Mouse (Mus musculus): ENCODE results near the gene Mapk12. TPM values are rescaled to one million over a fixed set of nuclear protein-coding genes. Genes with fewer than 3 reads are reported as not detected.

Gene Mapk12
- polyA plus RNA-seq, 1 experiment from 2014 or later = 23.0 TPM

- Histone ChIP-seq H3K9me3 (ENCODE audit: control insufficient read depth, low read length) (no peaks in the 10 kb centered on the region), H3K27ac (replicated peaks in 1 of 2; ENCODE audit: control insufficient read depth in 1 of 2, insufficient read depth in 1 of 2, low read depth in 2 of 2, low read length in 2 of 2) (no peak within 1 kb of the TSS), H3K27me3 (ENCODE audit: control insufficient read depth, insufficient read depth, low read length) (peaks cover 48% of the 10 kb centered on the region), H3K4me1 (ENCODE audit: control insufficient read depth in 2 of 2, insufficient read depth in 2 of 2, low read length in 2 of 2) (peaks cover 9 to 19% of the 10 kb centered on the region in 2 experiments), H3K36me3 (ENCODE audit: control insufficient read depth, insufficient read depth, low read length) (peaks cover 12% of the 10 kb centered on the region), H3K4me2 (ENCODE audit: low read length) (peak within 1 kb of the TSS; percentile 96), H3K4me3 (ENCODE audit: control insufficient read depth in 1 of 2, insufficient read depth in 1 of 2, low read depth in 1 of 2, low read length in 2 of 2) (peak within 1 kb of the TSS; percentile 61 to 70), H3K9ac (ENCODE audit: low read length) (peak within 1 kb of the TSS; percentile 76)
- ATAC-seq (ENCODE audit: insufficient number of reproducible peaks, insufficient read depth, low FRiP score, low read depth) = peak; percentile 54
- under 1% methylated on average over 48 of the region's 61 CpGs for WGBS
These were observed 9.0 kb upstream of the Mapk12 start, which contains the start of gene Mapk11 for GRCm38 (mm10) chr15:89149271-89150040. Gene Mapk11, minus strand, starts transcription at chr15:89149628.

DNA sequence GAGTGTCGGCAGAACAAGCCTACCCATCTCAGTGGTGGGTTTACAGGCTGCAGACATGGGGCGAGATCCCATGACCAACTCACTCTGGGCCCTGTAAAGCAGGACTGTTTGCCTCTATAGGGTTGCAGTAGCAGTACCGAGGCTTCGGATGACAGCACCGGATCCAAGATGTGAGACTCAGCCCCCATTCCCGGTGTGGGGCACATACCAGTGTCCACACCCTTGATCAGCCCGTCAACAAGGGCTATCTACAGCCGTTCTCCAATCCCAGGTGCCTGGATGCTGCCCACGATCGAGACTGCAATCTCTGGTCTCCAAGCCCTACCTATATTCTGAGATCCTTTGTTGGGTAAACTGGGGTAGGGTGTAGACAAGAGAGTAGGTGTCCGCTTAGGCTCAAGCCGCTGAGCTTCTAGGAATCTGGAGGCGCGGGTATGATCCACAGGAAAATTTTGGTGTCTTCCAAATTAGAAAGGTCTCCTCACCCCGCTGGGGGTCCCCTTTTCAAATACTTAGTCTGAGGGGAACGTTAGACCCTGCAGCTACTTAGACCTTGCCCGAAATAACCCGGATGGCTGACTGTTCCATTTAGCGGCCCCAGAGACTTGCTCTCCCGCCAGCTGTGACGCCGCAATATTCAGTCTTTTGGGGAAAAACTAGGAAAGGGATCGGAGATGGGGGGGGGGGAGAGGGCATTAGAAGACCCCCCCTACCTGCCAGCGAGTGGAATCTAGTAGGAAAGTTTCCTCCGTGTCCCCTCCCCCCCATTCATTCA, 8.2 kb upstream of the Mapk12 start:
- 5% methylated on average over 24 of the region's 25 CpGs for WGBS
- no peaks in the 10 kb centered on the region for H3K9me3 ChIP-seq (ENCODE audit: control insufficient read depth, low read length)
- H3K4me2 ChIP-seq (ENCODE audit: low read length) = peak overlapping the region; percentile 96
- peaks cover 48% of the 10 kb centered on the region for H3K27me3 ChIP-seq (ENCODE audit: control insufficient read depth, insufficient read depth, low read length)
- H3K9ac ChIP-seq (ENCODE audit: low read length) = peak overlapping the region; percentile 76
- H3K4me1 ChIP-seq (ENCODE audit: control insufficient read depth in 2 of 2, insufficient read depth in 2 of 2, low read length in 2 of 2) = peaks cover 9 to 19% of the 10 kb centered on the region in 2 experiments
- no peak overlapping the region for H3K27ac ChIP-seq (replicated peaks in 1 of 2; ENCODE audit: control insufficient read depth in 1 of 2, insufficient read depth in 1 of 2, low read depth in 2 of 2, low read length in 2 of 2)
- H3K4me3 ChIP-seq (ENCODE audit: control insufficient read depth in 1 of 2, insufficient read depth in 1 of 2, low read depth in 1 of 2, low read length in 2 of 2) = peak overlapping the region; percentile 61 to 70
- ATAC-seq (ENCODE audit: insufficient number of reproducible peaks, insufficient read depth, low FRiP score, low read depth) = no peak
- H3K36me3 ChIP-seq (ENCODE audit: control insufficient read depth, insufficient read depth, low read length) = peaks cover 4% of the 10 kb centered on the region

- Histone ChIP-seq H3K27ac (replicated peaks in 1 of 2; ENCODE audit: control insufficient read depth in 1 of 2, insufficient read depth in 1 of 2, low read depth in 2 of 2, low read length in 2 of 2) (no peak overlapping the region), H3K27me3 (ENCODE audit: control insufficient read depth, insufficient read depth, low read length) (peaks cover 52% of the 10 kb centered on the region), H3K36me3 (ENCODE audit: control insufficient read depth, insufficient read depth, low read length) (no peaks in the 10 kb centered on the region), H3K4me1 (ENCODE audit: control insufficient read depth in 2 of 2, insufficient read depth in 2 of 2, low read length in 2 of 2) (peaks cover 9 to 19% of the 10 kb centered on the region in 2 experiments), H3K4me2 (ENCODE audit: low read length) (no peak overlapping the region), H3K4me3 (ENCODE audit: control insufficient read depth in 1 of 2, insufficient read depth in 1 of 2, low read depth in 1 of 2, low read length in 2 of 2) (no peak overlapping the region), H3K9ac (ENCODE audit: low read length) (no peak overlapping the region), H3K9me3 (ENCODE audit: control insufficient read depth, low read length) (no peaks in the 10 kb centered on the region)
- no peak for ATAC-seq (ENCODE audit: insufficient number of reproducible peaks, insufficient read depth, low FRiP score, low read depth)
- WGBS = 62% methylated on average over 4 of the region's 4 CpGs
These were observed 7.4 kb upstream of the Mapk12 start for GRCm38 (mm10) chr15:89147895-89148294.

DNA sequence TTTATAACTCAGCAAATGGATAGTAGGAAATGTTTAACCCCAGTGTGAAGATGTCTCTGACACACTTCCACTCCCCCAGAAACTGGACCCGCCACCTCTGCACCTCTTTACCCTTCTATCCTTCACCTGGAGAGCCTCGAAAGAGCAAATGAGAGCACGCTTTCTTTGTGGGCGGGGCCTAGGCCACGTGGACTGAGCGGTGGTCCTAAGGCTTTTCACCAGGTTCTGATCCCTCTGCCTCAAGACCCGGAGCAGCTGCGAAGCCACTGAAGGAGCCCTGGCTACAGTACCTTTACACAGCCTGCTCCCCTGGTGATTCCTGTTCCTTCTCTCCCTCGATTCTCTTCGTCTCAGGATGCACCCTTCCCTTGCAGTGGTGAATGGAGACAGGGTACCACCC, 7.0 kb upstream of the Mapk12 start:
- Histone ChIP-seq H3K4me2 (ENCODE audit: low read length) (peak overlapping the region; percentile 52; the same call in 1 of the 2 replicates), H3K36me3 (ENCODE audit: control insufficient read depth, insufficient read depth, low read length) (no peaks in the 10 kb centered on the region), H3K27ac (replicated peaks in 1 of 2; ENCODE audit: control insufficient read depth in 1 of 2, insufficient read depth in 1 of 2, low read depth in 2 of 2, low read length in 2 of 2) (no peak overlapping the region), H3K9me3 (ENCODE audit: control insufficient read depth, low read length) (no peaks in the 10 kb centered on the region), H3K27me3 (ENCODE audit: control insufficient read depth, insufficient read depth, low read length) (peaks cover 52% of the 10 kb centered on the region), H3K4me3 (ENCODE audit: control insufficient read depth in 1 of 2, insufficient read depth in 1 of 2, low read depth in 1 of 2, low read length in 2 of 2) (no peak overlapping the region), H3K9ac (ENCODE audit: low read length) (no peak overlapping the region), H3K4me1 (ENCODE audit: control insufficient read depth in 2 of 2, insufficient read depth in 2 of 2, low read length in 2 of 2) (peaks cover 9 to 19% of the 10 kb centered on the region in 2 experiments)
- 24% methylated on average over 10 of the region's 10 CpGs for WGBS
- no peak for ATAC-seq (ENCODE audit: insufficient number of reproducible peaks, insufficient read depth, low FRiP score, low read depth)

DNA sequence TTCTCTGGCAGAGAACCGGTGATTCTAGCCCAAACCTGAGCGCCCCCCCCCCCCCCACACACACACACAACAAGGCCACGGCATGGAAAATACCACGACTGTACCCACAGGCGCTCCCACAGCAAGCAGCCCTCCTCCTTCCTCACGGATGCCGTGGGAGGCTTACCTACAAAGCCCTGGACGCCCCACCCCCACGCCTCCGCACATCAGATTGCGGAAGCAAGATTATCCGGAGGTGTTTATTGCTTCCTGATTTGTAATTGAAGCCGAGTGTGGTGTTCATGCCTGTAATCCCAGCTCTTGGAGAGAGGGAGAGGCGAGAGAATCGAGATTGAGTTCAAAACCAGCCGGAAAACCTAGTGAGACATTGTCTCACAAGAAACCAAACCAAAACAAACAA, 6.5 kb upstream of the Mapk12 start:
- Histone ChIP-seq H3K4me2 (ENCODE audit: low read length) (peak overlapping the region; percentile 52), H3K4me1 (ENCODE audit: control insufficient read depth in 2 of 2, insufficient read depth in 2 of 2, low read length in 2 of 2) (peaks cover 9 to 19% of the 10 kb centered on the region in 2 experiments), H3K36me3 (ENCODE audit: control insufficient read depth, insufficient read depth, low read length) (no peaks in the 10 kb centered on the region), H3K27ac (replicated peaks in 1 of 2; ENCODE audit: control insufficient read depth in 1 of 2, insufficient read depth in 1 of 2, low read depth in 2 of 2, low read length in 2 of 2) (no peak overlapping the region), H3K9ac (ENCODE audit: low read length) (no peak overlapping the region), H3K9me3 (ENCODE audit: control insufficient read depth, low read length) (no peaks in the 10 kb centered on the region), H3K27me3 (ENCODE audit: control insufficient read depth, insufficient read depth, low read length) (peaks cover 57% of the 10 kb centered on the region), H3K4me3 (ENCODE audit: control insufficient read depth in 1 of 2, insufficient read depth in 1 of 2, low read depth in 1 of 2, low read length in 2 of 2) (peak overlapping the region in 1 of 2 experiments; percentile 25; a peak in 2 of 4 replicates)
- WGBS = 10% methylated on average over 16 of the region's 16 CpGs
- no peak for ATAC-seq (ENCODE audit: insufficient number of reproducible peaks, insufficient read depth, low FRiP score, low read depth)

DNA sequence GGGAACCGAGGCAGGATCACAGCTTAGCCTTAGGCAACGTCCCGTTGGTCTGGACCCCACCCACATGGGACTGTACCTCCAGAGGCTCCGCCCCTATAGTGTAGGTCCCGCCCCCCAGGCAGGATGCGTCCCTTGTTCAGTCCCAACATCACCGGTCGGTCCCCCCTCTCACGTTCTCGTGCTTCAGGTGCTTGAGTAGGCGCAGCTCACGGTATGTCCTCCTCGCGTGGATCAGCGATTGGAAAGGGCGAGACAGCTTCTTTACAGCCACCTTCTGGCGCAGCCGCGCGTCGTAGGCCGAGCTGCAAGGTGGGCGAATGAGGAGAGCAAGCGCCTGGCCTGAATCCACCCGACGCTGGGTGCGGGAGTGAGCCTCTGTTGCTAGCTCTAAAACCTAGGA, 6.0 kb upstream of the Mapk12 start:
- Histone ChIP-seq H3K9me3 (ENCODE audit: control insufficient read depth, low read length) (no peaks in the 10 kb centered on the region), H3K27me3 (ENCODE audit: control insufficient read depth, insufficient read depth, low read length) (peaks cover 59% of the 10 kb centered on the region), H3K27ac (replicated peaks in 1 of 2; ENCODE audit: control insufficient read depth in 1 of 2, insufficient read depth in 1 of 2, low read depth in 2 of 2, low read length in 2 of 2) (no peak overlapping the region), H3K4me3 (ENCODE audit: control insufficient read depth in 1 of 2, insufficient read depth in 1 of 2, low read depth in 1 of 2, low read length in 2 of 2) (peak overlapping the region; percentile 12 to 25), H3K4me2 (ENCODE audit: low read length) (peak overlapping the region; percentile 52), H3K36me3 (ENCODE audit: control insufficient read depth, insufficient read depth, low read length) (no peaks in the 10 kb centered on the region), H3K4me1 (ENCODE audit: control insufficient read depth in 2 of 2, insufficient read depth in 2 of 2, low read length in 2 of 2) (peaks cover 9 to 19% of the 10 kb centered on the region in 2 experiments), H3K9ac (ENCODE audit: low read length) (peak overlapping the region; percentile 16; the same call in 1 of the 2 replicates)
- 3% methylated on average over 27 of the region's 27 CpGs for WGBS
- 0 out of 2 replicates have a peak, but pooled peaks have one; percentile 4 for ATAC-seq (ENCODE audit: insufficient number of reproducible peaks, insufficient read depth, low FRiP score, low read depth)

DNA sequence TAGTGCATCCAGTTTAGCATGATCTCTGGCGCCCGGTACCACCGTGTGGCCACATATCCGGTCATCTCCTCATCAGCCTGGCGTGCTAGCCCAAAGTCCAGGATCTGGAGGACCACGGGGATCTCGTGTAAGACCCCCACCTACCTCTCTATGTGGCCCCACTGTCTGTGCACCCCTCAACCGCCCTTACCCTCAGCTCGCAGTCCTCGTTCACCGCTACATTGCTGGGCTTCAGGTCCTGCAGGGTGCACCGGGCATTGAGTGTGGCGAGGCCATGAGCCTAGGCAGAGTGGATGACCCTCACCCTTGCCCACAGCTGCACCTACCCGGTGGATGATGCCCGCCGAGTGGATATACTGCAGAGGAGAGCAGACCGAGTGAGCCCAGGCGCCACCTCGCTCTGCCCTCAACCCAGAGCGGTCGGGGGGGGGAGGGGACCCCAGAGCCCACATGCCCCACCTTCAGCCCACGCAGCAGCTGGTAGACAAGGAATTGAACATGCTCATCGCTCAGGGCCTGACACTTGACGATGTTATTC, 5.4 kb upstream of the Mapk12 start:
- Histone ChIP-seq H3K27me3 (ENCODE audit: control insufficient read depth, insufficient read depth, low read length) (peaks cover 66% of the 10 kb centered on the region), H3K4me1 (ENCODE audit: control insufficient read depth in 2 of 2, insufficient read depth in 2 of 2, low read length in 2 of 2) (peaks cover 11 to 21% of the 10 kb centered on the region in 2 experiments), H3K4me3 (ENCODE audit: control insufficient read depth in 1 of 2, insufficient read depth in 1 of 2, low read depth in 1 of 2, low read length in 2 of 2) (peak overlapping the region in 1 of 2 experiments; percentile 25; a peak in 1 of 4 replicates), H3K9me3 (ENCODE audit: control insufficient read depth, low read length) (no peaks in the 10 kb centered on the region), H3K9ac (ENCODE audit: low read length) (no peak overlapping the region), H3K36me3 (ENCODE audit: control insufficient read depth, insufficient read depth, low read length) (no peaks in the 10 kb centered on the region), H3K27ac (replicated peaks in 1 of 2; ENCODE audit: control insufficient read depth in 1 of 2, insufficient read depth in 1 of 2, low read depth in 2 of 2, low read length in 2 of 2) (no peak overlapping the region), H3K4me2 (ENCODE audit: low read length) (no peak overlapping the region)
- 71% methylated on average over 23 of the region's 24 CpGs for WGBS
- no peak for ATAC-seq (ENCODE audit: insufficient number of reproducible peaks, insufficient read depth, low FRiP score, low read depth)
